Mouse (Mus musculus): ENCODE data around the gene Cnot11. TPM values are rescaled to one million over a fixed set of nuclear protein-coding genes. Genes with fewer than 3 reads are reported as not detected.

The Cnot11 gene
- 21.7 and 23.4 TPM in 2 replicates for polyA plus RNA-seq (2014; fragmentation: Nextera tagmentation; extraction: Ambion mirVana)

GRCm38 (mm10) chr1:39534831-39535230 lies at the start of gene Cnot11:
TSS of gene Cnot11 (plus strand) at chr1:39534992.
- Histone ChIP-seq H3K9me3 (ENCODE audit: control insufficient read depth, low read length) (0 out of 2 replicates have a peak, but pooled peaks cover 2% of the 10 kb centered on the region), H3K27me3 (replicated peaks; ENCODE audit: control insufficient read depth, insufficient read depth, low read length) (no peaks in the 10 kb centered on the region), H3K27ac (ENCODE audit: low read depth) (peak within 1 kb of the TSS; percentile 88), H3K36me3 (ENCODE audit: control insufficient read depth, insufficient read depth, low read length) (peaks cover 19% of the 10 kb centered on the region), H3K9ac (ENCODE audit: low read length) (peak within 1 kb of the TSS; percentile 90), H3K4me2 (ENCODE audit: low read length) (peak within 1 kb of the TSS; percentile 82), H3K4me1 (replicated peaks; ENCODE audit: control insufficient read depth, insufficient read depth, low read length) (peaks cover 11% of the 10 kb centered on the region), H3K4me3 (ENCODE audit: low read depth, low read length) (peak within 1 kb of the TSS; percentile 94)
- WGBS: 30% methylated on average over 13 of the region's 13 CpGs
- no peak for DNase-seq (ENCODE audit: low spot score)
- ATAC-seq (replicated peaks; ENCODE audit: low FRiP score, low TSS enrichment, low read depth): no peak

DNA sequence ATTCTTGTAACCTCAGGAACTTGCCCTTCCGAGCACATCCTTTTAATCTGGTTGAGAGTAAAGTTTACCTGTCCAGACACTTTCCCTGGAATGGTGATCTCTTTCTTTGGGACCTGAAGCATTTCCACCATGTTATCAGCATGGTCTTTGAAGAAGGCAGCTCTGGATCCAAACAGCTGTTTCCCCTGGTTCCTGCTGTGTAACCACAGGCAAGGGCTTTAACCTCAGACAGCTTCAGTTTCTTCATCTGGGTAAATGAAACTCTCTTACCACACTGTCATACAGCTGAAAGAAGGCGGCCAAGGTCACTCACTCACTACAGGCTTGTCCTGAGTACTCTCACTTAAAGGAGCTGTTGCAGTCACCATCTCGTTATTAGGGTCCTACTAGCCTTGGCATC lies 47.4 kb upstream of the Cnot11 start:
- 80% methylated on average over 3 of the region's 3 CpGs for WGBS
- H3K4me3 ChIP-seq (ENCODE audit: low read depth, low read length): no peak overlapping the region

DNA sequence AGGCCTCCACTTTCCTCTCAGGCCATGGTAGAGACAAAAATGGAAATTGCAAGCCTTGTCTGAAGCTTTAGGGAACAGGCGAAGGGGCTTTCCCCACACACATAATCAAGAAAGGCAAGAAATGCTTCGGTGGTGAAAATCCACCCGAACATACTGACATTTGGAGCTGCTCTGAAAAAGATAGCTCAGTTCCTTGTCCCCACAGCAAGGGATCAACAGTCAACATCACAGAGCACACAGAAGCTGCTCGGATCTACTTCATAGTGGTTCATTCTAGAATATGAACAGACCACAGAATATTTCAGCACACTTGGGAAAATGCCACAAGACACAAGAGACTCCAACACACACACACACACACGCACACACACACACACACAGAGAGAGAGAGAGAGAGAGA lies 41.6 kb upstream of the Cnot11 start:
- H3K27ac ChIP-seq (ENCODE audit: low read depth): no peak overlapping the region
- no peaks in the 10 kb centered on the region for H3K36me3 ChIP-seq (ENCODE audit: control insufficient read depth, insufficient read depth, low read length)
- DNase-seq (ENCODE audit: low spot score): no peak
- no peak overlapping the region for H3K9ac ChIP-seq (ENCODE audit: low read length)
- H3K4me1 ChIP-seq (replicated peaks; ENCODE audit: control insufficient read depth, insufficient read depth, low read length): no peaks in the 10 kb centered on the region
- H3K27me3 ChIP-seq (replicated peaks; ENCODE audit: control insufficient read depth, insufficient read depth, low read length): no peaks in the 10 kb centered on the region
- H3K9me3 ChIP-seq (ENCODE audit: control insufficient read depth, low read length): no peaks in the 10 kb centered on the region
- 86% methylated on average over 5 of the region's 5 CpGs for WGBS
- H3K4me2 ChIP-seq (ENCODE audit: low read length): no peak overlapping the region
- ATAC-seq (replicated peaks; ENCODE audit: low FRiP score, low TSS enrichment, low read depth): no peak
- H3K4me3 ChIP-seq (ENCODE audit: low read depth, low read length): no peak overlapping the region

More for the DNA sequence above, 47.4 kb upstream of the Cnot11 start:
- Histone ChIP-seq H3K4me2 (ENCODE audit: low read length) (no peak overlapping the region), H3K9ac (ENCODE audit: low read length) (no peak overlapping the region), H3K4me1 (replicated peaks; ENCODE audit: control insufficient read depth, insufficient read depth, low read length) (no peaks in the 10 kb centered on the region), H3K36me3 (ENCODE audit: control insufficient read depth, insufficient read depth, low read length) (no peaks in the 10 kb centered on the region), H3K27me3 (replicated peaks; ENCODE audit: control insufficient read depth, insufficient read depth, low read length) (no peaks in the 10 kb centered on the region), H3K27ac (ENCODE audit: low read depth) (no peak overlapping the region), H3K9me3 (ENCODE audit: control insufficient read depth, low read length) (no peaks in the 10 kb centered on the region)
- DNase-seq (ENCODE audit: low spot score) (no peak), ATAC-seq (replicated peaks; ENCODE audit: low FRiP score, low TSS enrichment, low read depth) (no peak)

GRCm38 (mm10) chr1:39493664-39494063 lies 41.1 kb upstream of the Cnot11 start:
- DNase-seq (ENCODE audit: low spot score) (no peak), ATAC-seq (replicated peaks; ENCODE audit: low FRiP score, low TSS enrichment, low read depth) (no peak)
- WGBS: 79% methylated on average over 3 of the region's 3 CpGs
- no peaks in the 10 kb centered on the region for H3K27me3 ChIP-seq (replicated peaks; ENCODE audit: control insufficient read depth, insufficient read depth, low read length)
- no peak overlapping the region for H3K27ac ChIP-seq (ENCODE audit: low read depth)
- H3K36me3 ChIP-seq (ENCODE audit: control insufficient read depth, insufficient read depth, low read length): no peaks in the 10 kb centered on the region
- H3K4me3 ChIP-seq (ENCODE audit: low read depth, low read length): no peak overlapping the region
- H3K4me2 ChIP-seq (ENCODE audit: low read length): no peak overlapping the region
- no peaks in the 10 kb centered on the region for H3K4me1 ChIP-seq (replicated peaks; ENCODE audit: control insufficient read depth, insufficient read depth, low read length)
- no peaks in the 10 kb centered on the region for H3K9me3 ChIP-seq (ENCODE audit: control insufficient read depth, low read length)
- H3K9ac ChIP-seq (ENCODE audit: low read length): no peak overlapping the region

- H3K4me2 ChIP-seq (ENCODE audit: low read length): no peak overlapping the region
- H3K27me3 ChIP-seq (replicated peaks; ENCODE audit: control insufficient read depth, insufficient read depth, low read length): no peaks in the 10 kb centered on the region
- H3K4me1 ChIP-seq (replicated peaks; ENCODE audit: control insufficient read depth, insufficient read depth, low read length): no peaks in the 10 kb centered on the region
- H3K9me3 ChIP-seq (ENCODE audit: control insufficient read depth, low read length): no peaks in the 10 kb centered on the region
- no peak for DNase-seq (ENCODE audit: low spot score)
- no peaks in the 10 kb centered on the region for H3K36me3 ChIP-seq (ENCODE audit: control insufficient read depth, insufficient read depth, low read length)
- no peak overlapping the region for H3K9ac ChIP-seq (ENCODE audit: low read length)
- H3K4me3 ChIP-seq (ENCODE audit: low read depth, low read length): no peak overlapping the region
- WGBS: 87% methylated on average over 4 of the region's 4 CpGs
- H3K27ac ChIP-seq (ENCODE audit: low read depth): no peak overlapping the region
- no peak for ATAC-seq (replicated peaks; ENCODE audit: low FRiP score, low TSS enrichment, low read depth)
Observed at GRCm38 (mm10) chr1:39496995-39497394, 37.8 kb upstream of the Cnot11 start.

- Histone ChIP-seq H3K36me3 (ENCODE audit: control insufficient read depth, insufficient read depth, low read length) (no peaks in the 10 kb centered on the region), H3K4me3 (ENCODE audit: low read depth, low read length) (no peak overlapping the region), H3K9ac (ENCODE audit: low read length) (no peak overlapping the region), H3K9me3 (ENCODE audit: control insufficient read depth, low read length) (no peaks in the 10 kb centered on the region), H3K27me3 (replicated peaks; ENCODE audit: control insufficient read depth, insufficient read depth, low read length) (no peaks in the 10 kb centered on the region), H3K27ac (ENCODE audit: low read depth) (no peak overlapping the region), H3K4me2 (ENCODE audit: low read length) (no peak overlapping the region), H3K4me1 (replicated peaks; ENCODE audit: control insufficient read depth, insufficient read depth, low read length) (no peaks in the 10 kb centered on the region)
- no peak for DNase-seq (ENCODE audit: low spot score)
- no peak for ATAC-seq (replicated peaks; ENCODE audit: low FRiP score, low TSS enrichment, low read depth)
- 88% methylated on average over 11 of the region's 11 CpGs for WGBS
Observed at GRCm38 (mm10) chr1:39497748-39498147, 37.0 kb upstream of the Cnot11 start.

DNA sequence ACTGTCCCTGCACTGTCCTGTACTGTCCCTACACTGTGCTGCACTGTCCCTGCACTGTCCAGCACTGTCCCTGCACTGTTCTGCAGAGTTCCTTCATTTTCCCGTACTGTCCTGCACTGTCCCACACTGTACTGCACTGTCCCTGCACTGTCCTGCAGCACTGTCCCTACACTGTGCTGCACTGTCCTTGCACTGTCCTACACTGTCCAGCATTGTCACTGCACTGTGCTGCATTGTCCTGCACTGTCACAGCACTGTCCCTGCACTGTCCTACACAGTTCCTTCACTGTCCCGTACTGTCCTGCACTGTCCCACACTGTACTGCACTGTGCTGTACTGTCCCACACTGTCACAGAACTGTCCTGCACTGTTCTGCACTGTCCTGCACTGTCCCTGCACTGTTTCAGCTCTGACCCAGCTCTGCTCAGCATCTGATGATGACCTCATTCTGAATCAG lies 35.3 kb upstream of the Cnot11 start:
- no peak overlapping the region for H3K4me3 ChIP-seq (ENCODE audit: low read depth, low read length)
- no peaks in the 10 kb centered on the region for H3K36me3 ChIP-seq (ENCODE audit: control insufficient read depth, insufficient read depth, low read length)
- DNase-seq (ENCODE audit: low spot score) (no peak), ATAC-seq (replicated peaks; ENCODE audit: low FRiP score, low TSS enrichment, low read depth) (no peak; the same call in 1 of the 2 replicates)
- no peaks in the 10 kb centered on the region for H3K9me3 ChIP-seq (ENCODE audit: control insufficient read depth, low read length)
- H3K27me3 ChIP-seq (replicated peaks; ENCODE audit: control insufficient read depth, insufficient read depth, low read length): no peaks in the 10 kb centered on the region
- no peak overlapping the region for H3K4me2 ChIP-seq (ENCODE audit: low read length)
- H3K27ac ChIP-seq (ENCODE audit: low read depth): no peak overlapping the region
- 89% methylated on average over 2 of the region's 2 CpGs for WGBS
- no peaks in the 10 kb centered on the region for H3K4me1 ChIP-seq (replicated peaks; ENCODE audit: control insufficient read depth, insufficient read depth, low read length)
- no peak overlapping the region for H3K9ac ChIP-seq (ENCODE audit: low read length)

GRCm38 (mm10) chr1:39502817-39503633 lies 31.8 kb upstream of the Cnot11 start:
- WGBS: 79% methylated on average over 17 of the region's 17 CpGs
- Histone ChIP-seq H3K9ac (ENCODE audit: low read length) (no peak overlapping the region), H3K27me3 (replicated peaks; ENCODE audit: control insufficient read depth, insufficient read depth, low read length) (no peaks in the 10 kb centered on the region), H3K4me2 (ENCODE audit: low read length) (no peak overlapping the region), H3K4me1 (replicated peaks; ENCODE audit: control insufficient read depth, insufficient read depth, low read length) (no peaks in the 10 kb centered on the region), H3K27ac (ENCODE audit: low read depth) (no peak overlapping the region), H3K36me3 (ENCODE audit: control insufficient read depth, insufficient read depth, low read length) (no peaks in the 10 kb centered on the region), H3K9me3 (ENCODE audit: control insufficient read depth, low read length) (no peaks in the 10 kb centered on the region), H3K4me3 (ENCODE audit: low read depth, low read length) (no peak overlapping the region)
- no peak for ATAC-seq (replicated peaks; ENCODE audit: low FRiP score, low TSS enrichment, low read depth)
- DNase-seq (ENCODE audit: low spot score): no peak

DNA sequence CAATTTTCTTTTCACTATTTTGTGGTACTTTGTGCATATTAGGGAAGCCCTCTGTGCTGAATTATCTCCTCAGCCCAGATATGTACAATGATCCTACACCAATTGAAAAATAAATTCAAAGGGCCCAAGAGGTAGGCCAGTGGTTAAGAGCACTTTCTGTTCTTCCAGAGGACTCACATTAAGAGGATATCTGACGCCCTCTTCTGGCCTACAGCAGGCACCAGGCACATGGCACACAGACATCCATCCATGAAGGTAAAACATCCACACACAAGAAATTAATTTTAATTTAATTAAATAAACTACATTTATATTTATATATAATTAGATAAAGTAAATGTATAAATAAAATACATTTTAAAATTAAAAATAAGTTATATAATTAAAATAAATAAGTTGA lies 30.5 kb upstream of the Cnot11 start:
- no peak for DNase-seq (ENCODE audit: low spot score)
- no peak overlapping the region for H3K9ac ChIP-seq (ENCODE audit: low read length)
- H3K4me2 ChIP-seq (ENCODE audit: low read length): no peak overlapping the region
- no peak overlapping the region for H3K4me3 ChIP-seq (ENCODE audit: low read depth, low read length)
- H3K27me3 ChIP-seq (replicated peaks; ENCODE audit: control insufficient read depth, insufficient read depth, low read length): no peaks in the 10 kb centered on the region
- H3K27ac ChIP-seq (ENCODE audit: low read depth): no peak overlapping the region
- 8% methylated on average over 1 of the region's 1 CpGs for WGBS
- no peak for ATAC-seq (replicated peaks; ENCODE audit: low FRiP score, low TSS enrichment, low read depth)
- H3K9me3 ChIP-seq (ENCODE audit: control insufficient read depth, low read length): no peaks in the 10 kb centered on the region
- no peaks in the 10 kb centered on the region for H3K36me3 ChIP-seq (ENCODE audit: control insufficient read depth, insufficient read depth, low read length)
- H3K4me1 ChIP-seq (replicated peaks; ENCODE audit: control insufficient read depth, insufficient read depth, low read length): no peaks in the 10 kb centered on the region
